Mouse (Mus musculus) left cerebral cortex, adult 11 months (tissue): Measurements from ENCODE around the gene Wdr92.
"Not testable (repeated sequence)": the region's sequence is repeated elsewhere in the genome, so short reads cannot be mapped to it uniquely, and the experiment has no call there.

ENCODE experiments used
- DNase-seq: peaks from one replicate; pipeline ENCODE4 v3.0.0; 2022; ENCODE audit warnings: low spot score

Gene Wdr92

GRCm38 (mm10) chr11:17211258-17212140 lies 29.6 kb downstream of the Wdr92 start, which contains the start of gene Pno1:
TSS of gene Pno1 (minus strand) at chr11:17211568.
- DNase-seq: peak; percentile 91

GRCm38 (mm10) chr11:17212141-17212495 lies 30.2 kb downstream of the Wdr92 start:
- peak; percentile 32 for DNase-seq

GRCm38 (mm10) chr11:17212903-17213509 lies 31.1 kb downstream of the Wdr92 start:
- DNase-seq: no peak

GRCm38 (mm10) chr11:17215475-17215874 lies 33.6 kb downstream of the Wdr92 start:
- DNase-seq: no peak

GRCm38 (mm10) chr11:17221126-17221525 lies 39.2 kb downstream of the Wdr92 start:
- no peak for DNase-seq

GRCm38 (mm10) chr11:17232792-17233191 lies 50.9 kb downstream of the Wdr92 start:
- no peak for DNase-seq

GRCm38 (mm10) chr11:17236449-17237037 lies 54.6 kb downstream of the Wdr92 start:
- no peak for DNase-seq

GRCm38 (mm10) chr11:17238598-17238997 lies 56.7 kb downstream of the Wdr92 start:
- DNase-seq: not testable (repeated sequence)

GRCm38 (mm10) chr11:17248715-17249114 lies 66.8 kb downstream of the Wdr92 start:
- no peak for DNase-seq

- DNase-seq: no peak
Observed at GRCm38 (mm10) chr11:17256813-17257365, 75.0 kb downstream of the Wdr92 start.

- DNase-seq: peak; percentile 92
Observed at GRCm38 (mm10) chr11:17257443-17257842, 75.5 kb downstream of the Wdr92 start, which contains the start of gene C1d. TSS of gene C1d (plus strand) at chr11:17257579.

GRCm38 (mm10) chr11:17257861-17258260 lies 76.0 kb downstream of the Wdr92 start:
- peak; percentile 5 for DNase-seq

GRCm38 (mm10) chr11:17267176-17267575 lies 85.3 kb downstream of the Wdr92 start:
- DNase-seq: no peak

- no peak for DNase-seq
Observed at GRCm38 (mm10) chr11:17268801-17269200, 86.9 kb downstream of the Wdr92 start.

GRCm38 (mm10) chr11:17279959-17280358 lies 98.1 kb downstream of the Wdr92 start:
- peak; percentile 9 for DNase-seq
